Mouse (Mus musculus): ENCODE measurements around the gene Rangap1. TPM values are rescaled to one million over a fixed set of nuclear protein-coding genes. Genes with fewer than 3 reads are reported as not detected.

Gene Rangap1
- total and polyA plus RNA-seq, 3 experiments: 128 to 207 (median 180) TPM

GRCm38 (mm10) chr15:81723653-81724052 is 21.7 kb downstream of the Rangap1 start:
- H3K9me3 ChIP-seq (replicated peaks; ENCODE audit: low read length): no peaks in the 10 kb centered on the region
- peaks cover 5 to 29% of the 10 kb centered on the region in 2 experiments for H3K4me1 ChIP-seq (ENCODE audit: control insufficient read depth in 1 of 2, insufficient read depth in 2 of 2)
- H3K9ac ChIP-seq (ENCODE audit: insufficient read depth, low read depth): no peak overlapping the region
- no peak overlapping the region for H3K4me2 ChIP-seq (ENCODE audit: insufficient read depth, low read depth, poor library complexity, severe bottlenecking)
- DNase-seq (ENCODE audit: extremely low read depth): no peak
- dilution Hi-C loops (cut with MboI; ENCODE audit: extremely low pct_ligation_motif_present, extremely low pct_unique_long_range_greater_than_20kb, low sequenced_read_pairs) (no loop called here), in situ Hi-C loops (cut with MboI; ENCODE audit: low pct_ligation_motif_present, low pct_unique_long_range_greater_than_20kb, low sequenced_read_pairs) (loop anchor here (25.0 kb wide), 1 partner anchor 189 kb away; no protein-coding TSS in a partner anchor)
- peaks cover 64 to 85% of the 10 kb centered on the region in 2 experiments for H3K36me3 ChIP-seq (replicated peaks in 1 of 2; ENCODE audit: control insufficient read depth in 1 of 2, insufficient read depth in 1 of 2, low read length in 1 of 2)
- H3K27me3 ChIP-seq (replicated peaks): no peaks in the 10 kb centered on the region
- TF ChIP-seq ZKSCAN1 (IDR thresholded peaks at IDR 0.05; ENCODE audit: borderline replicate concordance, low read depth, low read length): no peak
- TF ChIP-seq EP300 (IDR thresholded peaks at IDR 0.05; ENCODE audit: low read length): no peak
- TF ChIP-seq USF1 (IDR thresholded peaks at IDR 0.05; ENCODE audit: low read depth, low read length): no peak
- no peak for TF ChIP-seq POLR2AphosphoS2 (IDR thresholded peaks at IDR 0.05; ENCODE audit: low read depth, low read length)
- no peak for TF ChIP-seq JUND (conservative IDR thresholded peaks at IDR 0.05; ENCODE audit: low read depth, low read length)
- no peak for TF ChIP-seq CHD1 (IDR thresholded peaks at IDR 0.05; ENCODE audit: low read depth, low read length)
- TF ChIP-seq ELF1 (IDR thresholded peaks at IDR 0.05; ENCODE audit: low read depth, low read length): no peak
- TF ChIP-seq ZMIZ1 (IDR thresholded peaks at IDR 0.05; ENCODE audit: low read depth, low read length): no peak
- no peak for TF ChIP-seq CHD2 (IDR thresholded peaks at IDR 0.05; ENCODE audit: low read length)
- no peak for TF ChIP-seq MYC (IDR thresholded peaks at IDR 0.05; ENCODE audit: low read depth, low read length)
- no peak for TF ChIP-seq E2F4 (IDR thresholded peaks at IDR 0.05; ENCODE audit: insufficient replicate concordance, low read depth, low read length)
- no peak for TF ChIP-seq IRF4 (IDR thresholded peaks at IDR 0.05; ENCODE audit: low read depth, low read length)
- peaks cover 60% of the 10 kb centered on the region for H3K79me2 ChIP-seq (replicated peaks; ENCODE audit: control insufficient read depth, extremely low read depth, insufficient read depth, poor library complexity, severe bottlenecking)
- no peak overlapping the region for H3K27ac ChIP-seq (ENCODE audit: insufficient read depth, low read depth)
- H3K4me3 ChIP-seq (replicated peaks in 1 of 3; ENCODE audit: low read depth in 2 of 3, low read length in 2 of 3, poor library complexity in 1 of 3): no peak overlapping the region

GRCm38 (mm10) chr15:81722361-81722760 is 23.0 kb downstream of the Rangap1 start:
- no peak overlapping the region for H3K9ac ChIP-seq (ENCODE audit: insufficient read depth, low read depth)
- no peaks in the 10 kb centered on the region for H3K9me3 ChIP-seq (replicated peaks; ENCODE audit: low read length)
- in situ Hi-C loops (cut with MboI; ENCODE audit: low pct_ligation_motif_present, low pct_unique_long_range_greater_than_20kb, low sequenced_read_pairs) (loop anchor here (25.0 kb wide), 1 partner anchor 190 kb away; no protein-coding TSS in a partner anchor), dilution Hi-C loops (cut with MboI; ENCODE audit: extremely low pct_ligation_motif_present, extremely low pct_unique_long_range_greater_than_20kb, low sequenced_read_pairs) (no loop called here)
- no peak overlapping the region for H3K4me3 ChIP-seq (replicated peaks in 1 of 3; ENCODE audit: low read depth in 2 of 3, low read length in 2 of 3, poor library complexity in 1 of 3)
- TF ChIP-seq BHLHE40 (IDR thresholded peaks at IDR 0.05; ENCODE audit: low read depth, low read length): no peak
- TF ChIP-seq MAZ (IDR thresholded peaks at IDR 0.05; ENCODE audit: low read depth, low read length): no peak
- TF ChIP-seq IRF4 (IDR thresholded peaks at IDR 0.05; ENCODE audit: low read depth, low read length): no peak
- no peak for TF ChIP-seq POLR2A (IDR thresholded peaks at IDR 0.05; ENCODE audit: low read depth, low read length)
- no peak for TF ChIP-seq UBTF (IDR thresholded peaks at IDR 0.05; ENCODE audit: low read depth, low read length)
- no peak for TF ChIP-seq ETS1 (conservative IDR thresholded peaks at IDR 0.05; ENCODE audit: low read depth, low read length)
- TF ChIP-seq MAFK (IDR thresholded peaks at IDR 0.05; ENCODE audit: insufficient replicate concordance, low read length): no peak
- no peak for TF ChIP-seq USF1 (IDR thresholded peaks at IDR 0.05; ENCODE audit: low read depth, low read length)
- TF ChIP-seq JUND (conservative IDR thresholded peaks at IDR 0.05; ENCODE audit: low read depth, low read length): no peak
- TF ChIP-seq PAX5 (IDR thresholded peaks at IDR 0.05; ENCODE audit: low read length): no peak
- TF ChIP-seq USF2 (conservative IDR thresholded peaks at IDR 0.05; ENCODE audit: low read depth, low read length): no peak
- no peak for TF ChIP-seq EP300 (IDR thresholded peaks at IDR 0.05; ENCODE audit: low read length)
- no peak for TF ChIP-seq ZNF384 (IDR thresholded peaks at IDR 0.05; ENCODE audit: low read depth, low read length)
- TF ChIP-seq ZKSCAN1 (IDR thresholded peaks at IDR 0.05; ENCODE audit: borderline replicate concordance, low read depth, low read length): no peak
- TF ChIP-seq RCOR1 (conservative IDR thresholded peaks at IDR 0.05; ENCODE audit: low read depth, low read length): no peak
- TF ChIP-seq SIN3A (IDR thresholded peaks at IDR 0.05; ENCODE audit: low read length): no peak
- TF ChIP-seq MYC (IDR thresholded peaks at IDR 0.05; ENCODE audit: low read depth, low read length): no peak
- TF ChIP-seq CHD1 (IDR thresholded peaks at IDR 0.05; ENCODE audit: low read depth, low read length): no peak
- peaks cover 5 to 21% of the 10 kb centered on the region in 2 experiments; a peak in 3 of 4 replicates for H3K4me1 ChIP-seq (ENCODE audit: control insufficient read depth in 1 of 2, insufficient read depth in 2 of 2)
- H3K79me2 ChIP-seq (replicated peaks; ENCODE audit: control insufficient read depth, extremely low read depth, insufficient read depth, poor library complexity, severe bottlenecking): peaks cover 47% of the 10 kb centered on the region
- no peaks in the 10 kb centered on the region for H3K27me3 ChIP-seq (replicated peaks)
- H3K36me3 ChIP-seq (replicated peaks in 1 of 2; ENCODE audit: control insufficient read depth in 1 of 2, insufficient read depth in 1 of 2, low read length in 1 of 2): peaks cover 76 to 95% of the 10 kb centered on the region in 2 experiments
- H3K27ac ChIP-seq (ENCODE audit: insufficient read depth, low read depth): no peak overlapping the region
- DNase-seq (ENCODE audit: extremely low read depth): no peak
- no peak overlapping the region for H3K4me2 ChIP-seq (ENCODE audit: insufficient read depth, low read depth, poor library complexity, severe bottlenecking)
